Mouse (Mus musculus): ENCODE data around the gene Gabarap. TPM values are rescaled to one million over a fixed set of nuclear protein-coding genes. Genes with fewer than 3 reads are reported as not detected.
A peak's percentile ranks its signal among the peaks of the same experiment; 100 is the strongest.

Gene Gabarap
- polyA plus RNA-seq, 1 experiment = not detected

- TF ChIP-seq CTCF (IDR thresholded peaks at IDR 0.05; ENCODE audit: insufficient read depth, low read depth, low read length) (no peak), POLR2A (IDR thresholded peaks at IDR 0.05; ENCODE audit: insufficient read depth, low read depth, low read length) (no peak)
- H3K27ac ChIP-seq (ENCODE audit: insufficient read depth, low read depth, low read length) = no peak overlapping the region
- H3K4me1 ChIP-seq (ENCODE audit: control insufficient read depth, insufficient read depth, low read length) = peaks cover 4% of the 10 kb centered on the region; the same call in 1 of the 2 replicates
- no peak overlapping the region for H3K4me3 ChIP-seq (ENCODE audit: insufficient read depth, low read depth, low read length)
- 76% methylated on average over 3 of the region's 3 CpGs for WGBS
Measured at GRCm38 (mm10) chr11:69992932-69993331, 2.0 kb downstream of the Gabarap start.

GRCm38 (mm10) chr11:69994401-69995090 is 3.6 kb downstream of the Gabarap start:
- no peak overlapping the region for H3K4me3 ChIP-seq (ENCODE audit: insufficient read depth, low read depth, low read length)
- H3K27ac ChIP-seq (ENCODE audit: insufficient read depth, low read depth, low read length) = no peak overlapping the region
- TF ChIP-seq POLR2A (IDR thresholded peaks at IDR 0.05; ENCODE audit: insufficient read depth, low read depth, low read length) = no peak
- TF ChIP-seq CTCF (IDR thresholded peaks at IDR 0.05; ENCODE audit: insufficient read depth, low read depth, low read length) = no peak
- peaks cover 6% of the 10 kb centered on the region; the same call in 1 of the 2 replicates for H3K4me1 ChIP-seq (ENCODE audit: control insufficient read depth, insufficient read depth, low read length)
- WGBS = 86% methylated on average over 11 of the region's 11 CpGs

- under 1% methylated on average over 36 of the region's 36 CpGs for WGBS
- no peak for TF ChIP-seq CTCF (IDR thresholded peaks at IDR 0.05; ENCODE audit: insufficient read depth, low read depth, low read length)
- peak; percentile 22; the same call in 1 of the 2 replicates for TF ChIP-seq POLR2A (IDR thresholded peaks at IDR 0.05; ENCODE audit: insufficient read depth, low read depth, low read length)
- peaks cover 6% of the 10 kb centered on the region; the same call in 1 of the 2 replicates for H3K4me1 ChIP-seq (ENCODE audit: control insufficient read depth, insufficient read depth, low read length)
- peak within 1 kb of the TSS; percentile 79 for H3K27ac ChIP-seq (ENCODE audit: insufficient read depth, low read depth, low read length)
- H3K4me3 ChIP-seq (ENCODE audit: insufficient read depth, low read depth, low read length) = peak within 1 kb of the TSS; percentile 95
Measured at GRCm38 (mm10) chr11:69995391-69995960, 4.5 kb downstream of the Gabarap start, which contains the start of gene Phf23. Gene Phf23, plus strand, starts transcription at chr11:69995777.

- H3K27ac ChIP-seq (ENCODE audit: insufficient read depth, low read depth, low read length) = peak overlapping the region; percentile 79
- H3K4me3 ChIP-seq (ENCODE audit: insufficient read depth, low read depth, low read length) = peak overlapping the region; percentile 95
- WGBS = under 1% methylated on average over 60 of the region's 66 CpGs
- peaks cover 6% of the 10 kb centered on the region; the same call in 1 of the 2 replicates for H3K4me1 ChIP-seq (ENCODE audit: control insufficient read depth, insufficient read depth, low read length)
- TF ChIP-seq CTCF (IDR thresholded peaks at IDR 0.05; ENCODE audit: insufficient read depth, low read depth, low read length) (no peak), POLR2A (IDR thresholded peaks at IDR 0.05; ENCODE audit: insufficient read depth, low read depth, low read length) (no peak)
Measured at GRCm38 (mm10) chr11:69996161-69997061, 5.5 kb downstream of the Gabarap start.

- peak overlapping the region; percentile 95 for H3K4me3 ChIP-seq (ENCODE audit: insufficient read depth, low read depth, low read length)
- peaks cover 6% of the 10 kb centered on the region; the same call in 1 of the 2 replicates for H3K4me1 ChIP-seq (ENCODE audit: control insufficient read depth, insufficient read depth, low read length)
- 3% methylated on average over 43 of the region's 44 CpGs for WGBS
- peak overlapping the region; percentile 60 for H3K27ac ChIP-seq (ENCODE audit: insufficient read depth, low read depth, low read length)
- TF ChIP-seq CTCF (IDR thresholded peaks at IDR 0.05; ENCODE audit: insufficient read depth, low read depth, low read length) (no peak), POLR2A (IDR thresholded peaks at IDR 0.05; ENCODE audit: insufficient read depth, low read depth, low read length) (no peak)
Measured at GRCm38 (mm10) chr11:69997070-69997509, 6.1 kb downstream of the Gabarap start.

GRCm38 (mm10) chr11:69998567-69999491 is 7.9 kb downstream of the Gabarap start:
- Histone ChIP-seq H3K4me3 (ENCODE audit: insufficient read depth, low read depth, low read length) (no peak overlapping the region), H3K27ac (ENCODE audit: insufficient read depth, low read depth, low read length) (no peak overlapping the region), H3K4me1 (ENCODE audit: control insufficient read depth, insufficient read depth, low read length) (peaks cover 13% of the 10 kb centered on the region)
- TF ChIP-seq CTCF (IDR thresholded peaks at IDR 0.05; ENCODE audit: insufficient read depth, low read depth, low read length) = no peak
- TF ChIP-seq POLR2A (IDR thresholded peaks at IDR 0.05; ENCODE audit: insufficient read depth, low read depth, low read length) = no peak
- WGBS = 91% methylated on average over 27 of the region's 27 CpGs

- no peak for TF ChIP-seq POLR2A (IDR thresholded peaks at IDR 0.05; ENCODE audit: insufficient read depth, low read depth, low read length)
- TF ChIP-seq CTCF (IDR thresholded peaks at IDR 0.05; ENCODE audit: insufficient read depth, low read depth, low read length) = no peak
- WGBS = 72% methylated on average over 8 of the region's 8 CpGs
- Histone ChIP-seq H3K27ac (ENCODE audit: insufficient read depth, low read depth, low read length) (0 out of 2 replicates have a peak overlapping the region, but pooled peaks have one; percentile 29), H3K4me1 (ENCODE audit: control insufficient read depth, insufficient read depth, low read length) (peaks cover 16% of the 10 kb centered on the region), H3K4me3 (ENCODE audit: insufficient read depth, low read depth, low read length) (no peak overlapping the region)
Measured at GRCm38 (mm10) chr11:69999666-70000065, 8.7 kb downstream of the Gabarap start.

All from olfactory bulb, adult 2 months (tissue).